Mouse (Mus musculus): ENCODE data around the gene Nsmce1. TPM values are rescaled to one million over a fixed set of nuclear protein-coding genes. Genes with fewer than 3 reads are reported as not detected.

The Nsmce1 gene
- polyA plus RNA-seq, 1 experiment from 2014 or later = 126 TPM

- whole genome bisulfite sequencing = 62% methylated on average over 2 of the region's 2 CpGs
- DNase-seq (ENCODE audit: low spot score) = no peak
Measured at GRCm38 (mm10) chr7:125421911-125422310, 69.5 kb downstream of the Nsmce1 start.

DNA sequence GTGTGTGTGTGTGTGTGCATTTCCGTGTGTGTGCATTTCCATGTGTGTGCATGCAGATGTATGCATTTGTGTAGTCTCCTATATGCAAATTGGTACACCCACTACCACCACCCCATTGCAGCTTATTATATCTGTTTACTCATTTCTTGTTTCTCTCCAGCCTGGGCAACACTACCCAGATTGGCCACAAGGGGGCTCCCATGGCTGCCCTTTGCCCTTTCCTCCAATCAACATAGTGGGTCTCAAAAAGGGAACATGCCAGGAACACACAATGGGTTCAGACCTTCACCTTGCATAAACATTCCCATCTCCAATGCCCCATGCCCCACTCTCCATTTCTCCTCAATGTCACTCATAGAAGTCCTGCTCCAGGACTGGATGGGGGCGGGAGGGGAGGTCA lies 71.2 kb downstream of the Nsmce1 start:
- no peaks in the 10 kb centered on the region for H3K9me3 ChIP-seq (ENCODE audit: control insufficient read depth, low read length)
- no peak overlapping the region for H3K9ac ChIP-seq (ENCODE audit: low read depth, low read length)
- H3K27me3 ChIP-seq (replicated peaks; ENCODE audit: control insufficient read depth, insufficient read depth, low read length) = no peaks in the 10 kb centered on the region
- 61% methylated on average over 2 of the region's 2 CpGs for WGBS
- DNase-seq (ENCODE audit: low spot score) (no peak), ATAC-seq (replicated peaks; ENCODE audit: low FRiP score) (0 out of 2 replicates have a peak, but pooled peaks have one; percentile 39)
- no peaks in the 10 kb centered on the region; the same call in 1 of the 2 replicates for H3K4me1 ChIP-seq (replicated peaks; ENCODE audit: control insufficient read depth, insufficient read depth, low read length)
- no peak overlapping the region for H3K4me2 ChIP-seq
- no peaks in the 10 kb centered on the region for H3K36me3 ChIP-seq (ENCODE audit: control insufficient read depth, insufficient read depth, low read length)
- H3K27ac ChIP-seq (ENCODE audit: low read depth, low read length) = no peak overlapping the region
- H3K4me3 ChIP-seq (ENCODE audit: low read depth, low read length) = no peak overlapping the region

More at GRCm38 (mm10) chr7:125421911-125422310, 69.5 kb downstream of the Nsmce1 start:
- Histone ChIP-seq H3K4me2 (no peak overlapping the region), H3K9me3 (ENCODE audit: control insufficient read depth, low read length) (no peaks in the 10 kb centered on the region), H3K9ac (ENCODE audit: low read depth, low read length) (no peak overlapping the region), H3K36me3 (ENCODE audit: control insufficient read depth, insufficient read depth, low read length) (no peaks in the 10 kb centered on the region), H3K27ac (ENCODE audit: low read depth, low read length) (no peak overlapping the region), H3K4me3 (ENCODE audit: low read depth, low read length) (no peak overlapping the region), H3K27me3 (replicated peaks; ENCODE audit: control insufficient read depth, insufficient read depth, low read length) (no peaks in the 10 kb centered on the region), H3K4me1 (replicated peaks; ENCODE audit: control insufficient read depth, insufficient read depth, low read length) (peaks cover 3% of the 10 kb centered on the region; the same call in 1 of the 2 replicates)
- ATAC-seq (replicated peaks; ENCODE audit: low FRiP score) = no peak

DNA sequence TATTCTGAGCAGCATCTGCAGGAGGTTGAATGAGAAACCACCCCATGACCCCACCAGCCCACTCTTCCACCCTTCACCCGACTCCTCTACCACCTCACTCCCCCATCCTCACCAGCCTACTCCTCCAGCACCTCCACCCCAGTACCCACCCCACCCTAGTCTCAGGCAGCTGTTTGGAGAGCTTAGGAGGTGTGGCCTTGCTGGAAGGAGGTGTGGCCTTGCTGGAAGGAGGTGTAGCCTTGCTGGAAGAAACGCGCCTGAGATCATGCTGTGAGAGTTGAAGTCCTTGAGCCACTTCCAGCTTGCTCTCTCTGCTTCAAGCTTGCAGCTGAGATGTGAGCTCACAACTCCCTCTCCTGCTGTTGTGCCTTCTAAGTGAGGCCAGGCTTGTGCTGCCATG lies 73.0 kb downstream of the Nsmce1 start:
- DNase-seq (ENCODE audit: low spot score) (no peak), ATAC-seq (replicated peaks; ENCODE audit: low FRiP score) (peak; percentile 63)
- H3K4me3 ChIP-seq (ENCODE audit: low read depth, low read length) = no peak overlapping the region
- H3K4me1 ChIP-seq (replicated peaks; ENCODE audit: control insufficient read depth, insufficient read depth, low read length) = no peaks in the 10 kb centered on the region; the same call in 1 of the 2 replicates
- 35% methylated on average over 3 of the region's 3 CpGs for WGBS
- H3K9me3 ChIP-seq (ENCODE audit: control insufficient read depth, low read length) = no peaks in the 10 kb centered on the region
- H3K27me3 ChIP-seq (replicated peaks; ENCODE audit: control insufficient read depth, insufficient read depth, low read length) = no peaks in the 10 kb centered on the region
- no peak overlapping the region for H3K27ac ChIP-seq (ENCODE audit: low read depth, low read length)
- no peaks in the 10 kb centered on the region for H3K36me3 ChIP-seq (ENCODE audit: control insufficient read depth, insufficient read depth, low read length)
- H3K9ac ChIP-seq (ENCODE audit: low read depth, low read length) = no peak overlapping the region
- H3K4me2 ChIP-seq = no peak overlapping the region

Other genes starting within 250 kb of the Nsmce1 start
- gene Kdm8, start 46.9 kb downstream of the Nsmce1 start, polyA plus RNA-seq (2014; fragmentation: Nextera tagmentation; extraction: Ambion mirVana) = 14.8 and 15.2 TPM in 2 replicates
- gene Il4ra, start 60.5 kb upstream of the Nsmce1 start, polyA plus RNA-seq (2014; fragmentation: Nextera tagmentation; extraction: Ambion mirVana) = 4.4 and 5.3 TPM in 2 replicates
- gene Il21r, start 111.8 kb upstream of the Nsmce1 start, polyA plus RNA-seq (2014; fragmentation: Nextera tagmentation; extraction: Ambion mirVana) = 0.81 and 1.1 TPM in 2 replicates
- 28.3 and 28.8 TPM in 2 replicates for gene Gtf3c1, start 216.2 kb upstream of the Nsmce1 start, polyA plus RNA-seq (2014; fragmentation: Nextera tagmentation; extraction: Ambion mirVana)
- gene D430042O09Rik, start 216.3 kb upstream of the Nsmce1 start, polyA plus RNA-seq (2014; fragmentation: Nextera tagmentation; extraction: Ambion mirVana) = 4.9 and 6.6 TPM in 2 replicates